Mouse (Mus musculus): ENCODE data around the gene Dgkq.

DNA sequence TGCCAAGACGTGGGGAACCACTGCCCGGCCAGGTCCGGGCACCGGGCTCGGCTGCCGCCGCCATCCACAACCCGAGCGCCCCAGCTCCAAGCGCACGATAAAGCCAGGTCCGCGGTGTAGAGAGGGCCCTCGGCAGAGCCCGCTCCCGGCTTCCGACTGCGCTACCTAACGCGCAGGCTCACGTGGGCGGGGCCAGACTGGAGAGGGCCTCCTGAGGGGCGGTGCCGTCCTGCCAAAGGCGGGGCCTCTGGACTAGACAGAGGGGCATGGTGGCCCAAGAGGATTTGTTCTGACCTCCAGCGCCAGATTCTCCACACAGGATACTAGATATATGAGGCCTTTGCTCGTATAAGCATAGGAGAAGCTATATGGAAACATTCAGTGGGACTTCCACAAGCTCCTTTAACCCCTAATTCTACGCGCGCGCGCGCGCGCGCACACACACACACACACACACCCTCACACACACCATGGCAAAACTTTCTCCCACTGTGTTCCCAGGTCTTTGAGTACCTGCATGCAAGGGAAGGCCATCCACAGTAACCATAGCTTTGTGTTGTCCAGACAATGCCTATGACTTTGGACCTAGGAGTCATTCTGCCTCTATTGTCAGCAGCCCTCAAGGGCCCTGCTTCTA is 8.7 kb downstream of the Dgkq start:
- no peak for TF ChIP-seq CHD2 (IDR thresholded peaks at IDR 0.05; ENCODE audit: low read depth, low read length)
- no peak for TF ChIP-seq ZC3H11A (IDR thresholded peaks at IDR 0.05; ENCODE audit: borderline replicate concordance, low read depth, low read length)
- no peak for TF ChIP-seq ZNF384 (IDR thresholded peaks at IDR 0.05; ENCODE audit: low read depth, low read length)
- TF ChIP-seq MAFK (IDR thresholded peaks at IDR 0.05; ENCODE audit: insufficient read depth, low read depth, low read length), result no peak
